Mouse (Mus musculus): ENCODE data around the gene Grip1. TPM values are rescaled to one million over a fixed set of nuclear protein-coding genes. Genes with fewer than 3 reads are reported as not detected.
A peak's percentile ranks its signal among the peaks of the same experiment; 100 is the strongest.

Grip1 gene
- polyA plus RNA-seq, 1 experiment = 5.0 TPM

GRCm38 (mm10) chr10:119663586-119663985 is 210.0 kb downstream of the Grip1 start:
- TF ChIP-seq CTCF (IDR thresholded peaks at IDR 0.05; ENCODE audit: borderline replicate concordance, insufficient read depth, low read depth, low read length) (no peak), POLR2A (IDR thresholded peaks at IDR 0.05; ENCODE audit: borderline replicate concordance, insufficient read depth, low read length) (no peak)
- H3K4me3 ChIP-seq (replicated peaks; ENCODE audit: insufficient read depth, low read depth, low read length) = no peak overlapping the region
- H3K27ac ChIP-seq (ENCODE audit: insufficient read depth, low read length) = no peak overlapping the region
- no peaks in the 10 kb centered on the region for H3K27me3 ChIP-seq (ENCODE audit: control insufficient read depth, insufficient read depth, low read length)
- H3K4me1 ChIP-seq (ENCODE audit: control insufficient read depth, insufficient read depth, low read length) = no peaks in the 10 kb centered on the region
- 72% methylated on average over 9 of the region's 9 CpGs for WGBS
- DNase-seq = no peak

GRCm38 (mm10) chr10:119666386-119666785 is 212.8 kb downstream of the Grip1 start:
- TF ChIP-seq CTCF (IDR thresholded peaks at IDR 0.05; ENCODE audit: borderline replicate concordance, insufficient read depth, low read depth, low read length) (no peak), POLR2A (IDR thresholded peaks at IDR 0.05; ENCODE audit: borderline replicate concordance, insufficient read depth, low read length) (no peak)
- Histone ChIP-seq H3K4me3 (replicated peaks; ENCODE audit: insufficient read depth, low read depth, low read length) (no peak overlapping the region), H3K4me1 (ENCODE audit: control insufficient read depth, insufficient read depth, low read length) (no peaks in the 10 kb centered on the region), H3K27ac (ENCODE audit: insufficient read depth, low read length) (no peak overlapping the region), H3K27me3 (ENCODE audit: control insufficient read depth, insufficient read depth, low read length) (no peaks in the 10 kb centered on the region)
- DNase-seq = no peak
- WGBS = 93% methylated on average over 11 of the region's 11 CpGs

DNA sequence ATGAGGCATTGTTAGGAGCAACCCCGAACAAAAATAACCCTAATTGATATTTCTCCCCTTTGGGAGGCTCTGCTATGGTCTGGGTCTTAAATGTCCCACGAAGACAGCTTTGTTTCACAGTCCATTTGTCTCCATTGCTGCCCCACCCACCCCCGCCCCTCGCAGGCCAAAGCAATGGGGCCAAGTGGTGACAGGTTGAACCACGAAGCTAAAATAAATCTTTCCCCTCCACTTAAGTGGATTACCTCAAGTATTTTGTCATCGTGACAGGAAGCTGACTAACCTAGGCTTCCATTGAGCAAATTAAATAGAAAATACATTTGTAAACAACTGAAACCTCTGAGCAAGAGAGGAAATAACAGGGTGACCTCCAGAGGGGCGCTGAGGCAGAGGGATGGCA is 216.8 kb downstream of the Grip1 start:
- Histone ChIP-seq H3K4me1 (ENCODE audit: control insufficient read depth, insufficient read depth, low read length) (no peaks in the 10 kb centered on the region), H3K27ac (ENCODE audit: insufficient read depth, low read length) (no peak overlapping the region), H3K27me3 (ENCODE audit: control insufficient read depth, insufficient read depth, low read length) (no peaks in the 10 kb centered on the region), H3K4me3 (replicated peaks; ENCODE audit: insufficient read depth, low read depth, low read length) (no peak overlapping the region)
- 72% methylated on average over 7 of the region's 7 CpGs for WGBS
- DNase-seq = no peak
- TF ChIP-seq CTCF (IDR thresholded peaks at IDR 0.05; ENCODE audit: borderline replicate concordance, insufficient read depth, low read depth, low read length) (no peak), POLR2A (IDR thresholded peaks at IDR 0.05; ENCODE audit: borderline replicate concordance, insufficient read depth, low read length) (no peak)

DNA sequence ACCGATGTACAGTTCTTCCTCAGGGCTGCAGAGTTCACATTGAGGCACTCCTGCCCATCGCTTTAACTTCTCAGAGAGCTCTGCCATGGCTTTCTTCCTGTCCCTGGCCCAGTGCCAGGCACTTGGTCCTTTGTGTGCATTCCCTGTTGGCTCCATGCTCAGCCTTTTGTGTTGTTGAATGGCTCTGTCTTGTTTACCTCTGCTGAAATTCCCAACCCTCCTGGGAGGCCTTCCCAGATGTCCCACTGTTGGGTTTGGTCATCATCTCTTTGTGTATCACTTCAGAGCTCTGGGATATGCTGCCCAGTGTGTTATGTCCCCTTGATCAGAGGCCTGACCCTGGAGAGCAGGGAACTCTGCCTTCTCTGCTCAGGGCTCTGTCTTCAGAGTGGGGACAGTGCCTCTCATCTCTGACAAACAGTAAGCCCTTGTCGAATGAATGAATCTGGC is 230.8 kb downstream of the Grip1 start:
- H3K4me1 ChIP-seq (ENCODE audit: control insufficient read depth, insufficient read depth, low read length) = no peaks in the 10 kb centered on the region
- H3K27ac ChIP-seq (ENCODE audit: insufficient read depth, low read length) = no peak overlapping the region
- 18% methylated on average over 3 of the region's 3 CpGs for WGBS
- no peaks in the 10 kb centered on the region for H3K27me3 ChIP-seq (ENCODE audit: control insufficient read depth, insufficient read depth, low read length)
- TF ChIP-seq CTCF (IDR thresholded peaks at IDR 0.05; ENCODE audit: borderline replicate concordance, insufficient read depth, low read depth, low read length) = no peak
- TF ChIP-seq POLR2A (IDR thresholded peaks at IDR 0.05; ENCODE audit: borderline replicate concordance, insufficient read depth, low read length) = no peak
- H3K4me3 ChIP-seq (replicated peaks; ENCODE audit: insufficient read depth, low read depth, low read length) = no peak overlapping the region
- no peak for DNase-seq

- DNase-seq = peak; percentile 7 to 19
- WGBS = 2% methylated on average over 16 of the region's 16 CpGs
- no peak for TF ChIP-seq POLR2A (IDR thresholded peaks at IDR 0.05; ENCODE audit: borderline replicate concordance, insufficient read depth, low read length)
- Histone ChIP-seq H3K27ac (ENCODE audit: insufficient read depth, low read length) (no peak overlapping the region), H3K27me3 (ENCODE audit: control insufficient read depth, insufficient read depth, low read length) (peaks cover 4% of the 10 kb centered on the region; the same call in 1 of the 2 replicates), H3K4me3 (replicated peaks; ENCODE audit: insufficient read depth, low read depth, low read length) (peak overlapping the region; percentile 50), H3K4me1 (ENCODE audit: control insufficient read depth, insufficient read depth, low read length) (no peaks in the 10 kb centered on the region)
These were observed 237.9 kb downstream of the Grip1 start for GRCm38 (mm10) chr10:119691358-119692083.

- peak overlapping the region; percentile 21 for H3K4me3 ChIP-seq (replicated peaks; ENCODE audit: insufficient read depth, low read depth, low read length)
- peaks cover 4% of the 10 kb centered on the region; the same call in 1 of the 2 replicates for H3K27me3 ChIP-seq (ENCODE audit: control insufficient read depth, insufficient read depth, low read length)
- WGBS = 2% methylated on average over 26 of the region's 26 CpGs
- no peaks in the 10 kb centered on the region for H3K4me1 ChIP-seq (ENCODE audit: control insufficient read depth, insufficient read depth, low read length)
- DNase-seq = peak in 1 of 2 experiments; percentile 8
- no peak overlapping the region for H3K27ac ChIP-seq (ENCODE audit: insufficient read depth, low read length)
- TF ChIP-seq POLR2A (IDR thresholded peaks at IDR 0.05; ENCODE audit: borderline replicate concordance, insufficient read depth, low read length) = no peak
- TF ChIP-seq CTCF (IDR thresholded peaks at IDR 0.05; ENCODE audit: borderline replicate concordance, insufficient read depth, low read depth, low read length) = no peak
These were observed 238.8 kb downstream of the Grip1 start for GRCm38 (mm10) chr10:119692284-119692890.

GRCm38 (mm10) chr10:119693400-119693799 is 239.8 kb downstream of the Grip1 start:
- WGBS = 61% methylated on average over 5 of the region's 5 CpGs
- H3K27me3 ChIP-seq (ENCODE audit: control insufficient read depth, insufficient read depth, low read length) = peaks cover 4% of the 10 kb centered on the region; the same call in 1 of the 2 replicates
- no peak overlapping the region for H3K4me3 ChIP-seq (replicated peaks; ENCODE audit: insufficient read depth, low read depth, low read length)
- H3K27ac ChIP-seq (ENCODE audit: insufficient read depth, low read length) = no peak overlapping the region
- no peak for DNase-seq
- TF ChIP-seq POLR2A (IDR thresholded peaks at IDR 0.05; ENCODE audit: borderline replicate concordance, insufficient read depth, low read length) (no peak), CTCF (IDR thresholded peaks at IDR 0.05; ENCODE audit: borderline replicate concordance, insufficient read depth, low read depth, low read length) (no peak)
- H3K4me1 ChIP-seq (ENCODE audit: control insufficient read depth, insufficient read depth, low read length) = no peaks in the 10 kb centered on the region

DNA sequence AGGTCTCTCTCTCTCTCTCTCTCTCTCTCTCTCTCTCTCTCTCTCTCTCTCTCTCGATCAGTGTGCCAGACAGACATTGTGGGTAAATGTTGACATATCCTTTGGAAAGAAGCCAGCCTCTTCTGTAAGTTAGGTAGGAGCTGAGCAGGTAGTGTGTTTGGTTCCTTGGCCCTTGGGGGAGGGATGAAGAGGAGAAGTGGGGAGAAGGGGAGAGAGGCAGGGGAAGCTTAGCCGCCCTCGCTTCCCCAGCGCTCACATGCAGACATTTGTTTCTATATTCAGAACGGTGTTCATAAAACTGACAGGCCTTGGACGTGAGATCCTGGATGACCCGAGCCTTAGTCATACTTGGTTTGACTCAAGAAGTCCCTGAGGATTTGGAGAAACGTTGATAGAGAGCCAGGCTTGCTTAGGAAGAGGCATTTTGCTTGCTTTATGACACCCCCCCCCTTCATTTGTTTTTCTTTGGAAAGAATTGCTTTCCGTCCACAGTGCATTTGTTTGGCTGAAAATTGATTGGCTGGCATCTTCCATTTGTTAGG is 243.7 kb downstream of the Grip1 start:
- Histone ChIP-seq H3K27me3 (ENCODE audit: control insufficient read depth, insufficient read depth, low read length) (no peaks in the 10 kb centered on the region), H3K4me3 (replicated peaks; ENCODE audit: insufficient read depth, low read depth, low read length) (no peak overlapping the region), H3K27ac (ENCODE audit: insufficient read depth, low read length) (no peak overlapping the region), H3K4me1 (ENCODE audit: control insufficient read depth, insufficient read depth, low read length) (no peaks in the 10 kb centered on the region)
- WGBS = 36% methylated on average over 9 of the region's 9 CpGs
- no peak for DNase-seq
- TF ChIP-seq CTCF (IDR thresholded peaks at IDR 0.05; ENCODE audit: borderline replicate concordance, insufficient read depth, low read depth, low read length) = no peak
- TF ChIP-seq POLR2A (IDR thresholded peaks at IDR 0.05; ENCODE audit: borderline replicate concordance, insufficient read depth, low read length) = no peak
